Mouse (Mus musculus) G1E (cell line): ENCODE data around the gene Rpl26. TPM values are rescaled to one million over a fixed set of nuclear protein-coding genes. Genes with fewer than 3 reads are reported as not detected.
A peak's percentile ranks its signal among the peaks of the same experiment; 100 is the strongest.

Experiments
- ATAC-seq: 2 replicates; pipeline ENCODE4 v1.8.0; 2016; ENCODE audit warnings: mild to moderate bottlenecking; ENCODE audit not compliant: insufficient number of reproducible peaks, poor library complexity, low FRiP score, severe bottlenecking; ENCODE audit errors: extremely low read depth
- DNase-seq: peaks from one replicate; pipeline ENCODE4 v3.0.0; 2012; ENCODE audit warnings: low spot score
- H3K27me3 ChIP-seq: 2 replicates; pipeline ENCODE4 v1.6.1; 2012; ENCODE audit warnings: mild to moderate bottlenecking, low read length, inconsistent platforms; ENCODE audit not compliant: insufficient read depth
- H3K36me3 ChIP-seq: replicated peaks from 2 replicates; pipeline ENCODE3; 2012; ENCODE audit warnings: mild to moderate bottlenecking, inconsistent platforms
- H3K4me1 ChIP-seq: 2 replicates; pipeline ENCODE4 v1.6.1; 2012; ENCODE audit warnings: low read depth, low read length, inconsistent platforms, mixed read lengths; ENCODE audit not compliant: insufficient read depth
- H3K4me3 ChIP-seq: 2 replicates; pipeline ENCODE4 v1.5.1; 2012; ENCODE audit warnings: low read depth, mild to moderate bottlenecking, inconsistent platforms, low read length, moderate library complexity, mixed read lengths
- H3K9me3 ChIP-seq: replicated peaks from 2 replicates; pipeline ENCODE4 v1.6.1; 2012; ENCODE audit warnings: inconsistent platforms
- CTCF ChIP-seq: IDR thresholded peaks from 2 replicates; pipeline ENCODE4 v1.5.1; 2012; ENCODE audit warnings: low read depth, low read length, inconsistent platforms, mixed read lengths
- GATA1 ChIP-seq: IDR thresholded peaks from 2 replicates; pipeline ENCODE4 v1.6.1; 2012; ENCODE audit warnings: borderline replicate concordance, low read length, inconsistent platforms, mixed read lengths
- GATA2 ChIP-seq: IDR thresholded peaks from 2 replicates; pipeline ENCODE4 v1.6.1; 2012; ENCODE audit warnings: low read depth, low read length, inconsistent platforms, borderline replicate concordance
- POLR2AphosphoS5 ChIP-seq: IDR thresholded peaks from 2 replicates; pipeline ENCODE4 v1.6.1; 2012; ENCODE audit warnings: low read depth, low read length, inconsistent platforms; ENCODE audit not compliant: insufficient replicate concordance
- TAL1 ChIP-seq: conservative IDR thresholded peaks from 2 replicates; pipeline ENCODE4 v1.6.1; 2012; ENCODE audit warnings: low read depth, low read length, inconsistent platforms, mixed read lengths
- polyA plus RNA-seq: library from polyadenylated mRNA; stranded (reverse); fragments of >175 nt; gene quantifications from 2 replicates; pipeline ENCODE4 v1.2.3, GENCODE M21; 2012
- total RNA-seq, 2 experiments: library from RNA; stranded (forward) in 1 of 2; stranded (reverse) in 1 of 2; fragments of 200-1000 nt in 1 of 2; fragments of >200 nt in 1 of 2; fragmentation: Nextera tagmentation in 1 of 2; gene quantifications; 2 replicates each; pipeline ENCODE4 v1.2.3; 2014 to 2017

Rpl26 gene
- total and polyA plus RNA-seq, 3 experiments = 273 to 4,820 (median 1,719) TPM

GRCm38 (mm10) chr11:68906461-68906790 is 5.0 kb downstream of the Rpl26 start:
- Histone ChIP-seq H3K4me3 (no peak overlapping the region), H3K27me3 (peaks cover 5% of the 10 kb centered on the region; the same call in 1 of the 2 replicates), H3K4me1 (peaks cover 45% of the 10 kb centered on the region), H3K9me3 (no peaks in the 10 kb centered on the region), H3K36me3 (peaks cover 51% of the 10 kb centered on the region)
- ATAC-seq = no peak
- DNase-seq = no peak
- TF ChIP-seq CTCF = no peak
- no peak for TF ChIP-seq POLR2AphosphoS5
- no peak for TF ChIP-seq GATA1
- TF ChIP-seq GATA2 = no peak
- TF ChIP-seq TAL1 = no peak

GRCm38 (mm10) chr11:68907251-68907650 is 5.9 kb downstream of the Rpl26 start:
- ATAC-seq = no peak
- H3K36me3 ChIP-seq = peaks cover 51% of the 10 kb centered on the region
- no peaks in the 10 kb centered on the region for H3K9me3 ChIP-seq
- H3K4me3 ChIP-seq = no peak overlapping the region
- no peak for DNase-seq
- TF ChIP-seq POLR2AphosphoS5 (0 out of 2 replicates have a peak, but pooled peaks have one; percentile 40), GATA1 (no peak)
- H3K27me3 ChIP-seq = peaks cover 12% of the 10 kb centered on the region
- H3K4me1 ChIP-seq = peaks cover 45% of the 10 kb centered on the region

GRCm38 (mm10) chr11:68908846-68909503 is 7.6 kb downstream of the Rpl26 start:
- Histone ChIP-seq H3K4me3 (no peak overlapping the region), H3K9me3 (peaks cover 2% of the 10 kb centered on the region; the same call in 1 of the 2 replicates), H3K4me1 (peaks cover 32% of the 10 kb centered on the region), H3K36me3 (peaks cover 33% of the 10 kb centered on the region), H3K27me3 (peaks cover 16% of the 10 kb centered on the region)
- TF ChIP-seq CTCF (no peak), GATA1 (no peak), POLR2AphosphoS5 (no peak), TAL1 (no peak), GATA2 (no peak)
- no peak for ATAC-seq
- no peak for DNase-seq

DNA sequence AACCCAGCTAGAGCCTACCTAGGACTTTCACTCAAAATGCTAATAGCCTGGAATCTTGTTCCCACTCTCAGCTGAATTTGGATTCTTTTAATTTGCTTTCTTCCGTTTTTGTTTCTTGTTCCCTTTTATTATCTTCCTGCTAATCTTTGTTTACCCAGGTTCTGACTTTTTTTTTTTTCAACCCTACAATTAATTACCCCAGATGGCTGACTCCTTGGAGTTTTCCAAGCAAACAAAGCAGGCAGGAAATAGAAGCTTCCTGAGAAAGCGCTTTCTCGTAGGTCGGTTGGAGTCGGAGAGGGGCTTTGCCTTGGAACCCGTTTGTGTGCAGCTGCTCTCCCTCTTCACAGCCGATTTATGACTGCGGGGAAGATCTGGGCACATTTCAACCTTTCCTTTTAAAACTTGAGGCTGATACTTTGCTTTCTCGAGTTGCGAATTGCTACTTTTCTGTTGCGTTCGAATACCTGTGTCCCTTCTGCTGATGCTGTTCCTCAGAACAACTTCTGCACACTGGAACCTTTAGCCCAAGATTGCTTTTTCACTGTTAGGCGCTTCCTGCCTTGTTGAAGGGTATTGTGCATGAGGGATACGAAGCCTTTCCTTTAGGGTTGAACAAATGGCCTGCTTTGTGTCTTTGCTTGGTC is 10.3 kb downstream of the Rpl26 start:
- H3K27me3 ChIP-seq = peaks cover 33% of the 10 kb centered on the region
- no peak for ATAC-seq
- H3K4me3 ChIP-seq = no peak overlapping the region
- H3K4me1 ChIP-seq = peaks cover 12% of the 10 kb centered on the region
- TF ChIP-seq CTCF = no peak
- TF ChIP-seq POLR2AphosphoS5 = no peak
- no peak for TF ChIP-seq GATA1
- no peak for TF ChIP-seq TAL1
- no peak for TF ChIP-seq GATA2
- peaks cover 7% of the 10 kb centered on the region for H3K36me3 ChIP-seq
- peaks cover 2% of the 10 kb centered on the region; the same call in 1 of the 2 replicates for H3K9me3 ChIP-seq
- no peak for DNase-seq

- Histone ChIP-seq H3K36me3 (no peaks in the 10 kb centered on the region), H3K27me3 (peaks cover 45% of the 10 kb centered on the region), H3K4me1 (peaks cover 3% of the 10 kb centered on the region; the same call in 1 of the 2 replicates), H3K4me3 (no peak overlapping the region), H3K9me3 (peaks cover 2% of the 10 kb centered on the region; the same call in 1 of the 2 replicates)
- TF ChIP-seq POLR2AphosphoS5 (no peak), GATA2 (no peak), TAL1 (no peak), CTCF (no peak), GATA1 (no peak)
- no peak for DNase-seq
- no peak for ATAC-seq
Measured at GRCm38 (mm10) chr11:68914566-68914965, 13.2 kb downstream of the Rpl26 start.

DNA sequence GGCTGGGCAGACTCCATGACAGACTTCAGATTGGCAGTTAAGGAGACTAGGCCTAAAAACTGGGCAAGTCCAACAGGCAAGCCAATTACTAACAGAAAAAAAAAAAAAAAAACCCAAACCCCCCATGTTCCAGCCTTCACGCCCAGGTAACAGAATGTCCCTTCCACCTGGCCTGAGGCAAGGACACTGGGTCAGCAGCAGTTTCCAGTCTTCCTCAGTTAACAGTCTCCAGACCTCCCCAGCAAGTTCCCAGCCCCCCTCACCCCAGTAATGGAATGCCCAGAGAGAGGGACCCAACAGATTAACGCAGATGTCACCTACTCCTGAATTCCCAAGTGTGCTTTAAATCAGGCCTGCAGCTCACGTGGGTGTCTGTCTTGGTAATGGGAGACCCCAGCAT is 21.8 kb downstream of the Rpl26 start:
- TF ChIP-seq GATA1 (no peak), TAL1 (no peak), POLR2AphosphoS5 (no peak), CTCF (no peak)
- H3K4me3 ChIP-seq = no peak overlapping the region
- DNase-seq = no peak
- H3K4me1 ChIP-seq = peaks cover 12% of the 10 kb centered on the region
- H3K9me3 ChIP-seq = no peaks in the 10 kb centered on the region
- no peak for ATAC-seq
- peaks cover 35% of the 10 kb centered on the region for H3K27me3 ChIP-seq
- H3K36me3 ChIP-seq = no peaks in the 10 kb centered on the region
